Mouse (Mus musculus) heart, adult 2 months (tissue): ENCODE measurements around the gene Sirt2. TPM values are rescaled to one million over a fixed set of nuclear protein-coding genes. Genes with fewer than 3 reads are reported as not detected.

ENCODE experiments used
- DNase-seq, 2 experiments: peaks; one replicate each; pipeline ENCODE4 v3.0.0; 2021
- H3K27ac ChIP-seq: fragments of 200-600 bp; 2 replicates; pipeline ENCODE4 v1.8.1; 2022
- H3K27me3 ChIP-seq: fragments of 200-500 bp; 2 replicates; pipeline ENCODE4 v1.6.1; 2012; ENCODE audit warnings: mild to moderate bottlenecking, low read length, inconsistent platforms, mixed read lengths; ENCODE audit not compliant: control insufficient read depth, insufficient read depth
- H3K36me3 ChIP-seq: fragments of 200-500 bp; 2 replicates; pipeline ENCODE4 v1.6.1; 2012; ENCODE audit warnings: low read length, inconsistent platforms; ENCODE audit not compliant: control insufficient read depth, insufficient read depth
- H3K4me1 ChIP-seq: fragments of 200-500 bp; 2 replicates; pipeline ENCODE4 v1.6.1; 2011; ENCODE audit warnings: low read length; ENCODE audit not compliant: control insufficient read depth, insufficient read depth
- H3K4me3 ChIP-seq: fragments of 200-600 bp; 2 replicates; pipeline ENCODE4 v1.8.1; 2022
- H3K79me2 ChIP-seq: fragments of 200-500 bp; replicated peaks from 2 replicates; pipeline ENCODE4 v1.6.1; 2012; ENCODE audit warnings: mild to moderate bottlenecking, inconsistent platforms, low read length, moderate library complexity, mixed read lengths; ENCODE audit not compliant: control insufficient read depth, insufficient read depth
- H3K9ac ChIP-seq: fragments of 200-500 bp; 2 replicates; pipeline ENCODE4 v1.6.1; 2012; ENCODE audit warnings: low read depth, mild to moderate bottlenecking, control low read depth, inconsistent platforms, low read length, mixed read lengths
- CTCF ChIP-seq: fragments of 200-600 bp; IDR thresholded peaks from 2 replicates; pipeline ENCODE4 v1.8.1; 2022; ENCODE audit warnings: antibody characterized with exemption, mild to moderate bottlenecking, moderate library complexity
- EP300 ChIP-seq: fragments of 200-500 bp; IDR thresholded peaks from 2 replicates; pipeline ENCODE4 v1.6.1; 2011; ENCODE audit warnings: low read depth, low read length, control low read depth; ENCODE audit not compliant: insufficient read depth
- POLR2A ChIP-seq: fragments of 200-500 bp; IDR thresholded peaks from 2 replicates; pipeline ENCODE4 v1.6.1; 2011; ENCODE audit warnings: mild to moderate bottlenecking, low read depth, low read length, control low read depth; ENCODE audit not compliant: insufficient read depth
- WGBS: fragments of 180-500 bp; shearing (Covaris S2); methylation state at CpG from one replicate; pipeline ENCODE4 v1.1.7; 2018; 5-methylcytosine and 5-hydroxymethylcytosine counted together
- intact Hi-C: fragments of 180-260 bp; cut with DNase I; formaldehyde crosslinking; loops from one replicate; pipeline ENCODE4 v1.15.1; 2025
- polyA plus RNA-seq: library from polyadenylated mRNA; depleted of rRNA; stranded (reverse); fragments of >200 nt; gene quantifications from 2 replicates; pipeline ENCODE4 v1.2.3, GENCODE M21; 2012
- total RNA-seq, 2 experiments: library from RNA; stranded (reverse); gene quantifications; 2 replicates each; pipeline ENCODE4 v1.2.3; 2021

Gene Sirt2
- total and polyA plus RNA-seq, 3 experiments: 78.8 to 92.3 (median 82.9) TPM

DNA sequence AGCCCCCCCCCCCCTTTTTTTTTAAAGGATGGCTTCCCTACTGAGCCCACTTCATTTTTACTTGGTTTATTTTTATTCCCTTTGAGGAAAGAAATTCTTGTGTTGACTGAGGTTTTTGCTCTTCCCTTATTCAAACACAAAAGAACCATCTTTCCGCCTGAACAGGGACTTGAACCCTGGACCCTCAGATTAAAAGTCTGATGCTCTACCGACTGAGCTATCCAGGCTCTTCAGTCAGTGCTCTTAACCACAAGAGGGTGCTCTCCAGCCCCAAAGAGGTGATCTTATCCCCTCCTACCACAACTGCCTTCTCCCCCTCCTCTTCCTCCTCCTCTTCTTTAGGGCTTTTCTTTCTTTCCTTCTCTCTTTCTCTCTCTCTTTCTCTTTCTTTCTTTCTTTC lies 27.3 kb downstream of the Sirt2 start:
- H3K4me1 ChIP-seq: peaks cover 5% of the 10 kb centered on the region
- H3K36me3 ChIP-seq: no peaks in the 10 kb centered on the region
- H3K9ac ChIP-seq: no peak overlapping the region
- H3K4me3 ChIP-seq: no peak overlapping the region
- H3K27me3 ChIP-seq: no peaks in the 10 kb centered on the region
- peak; percentile 73 for TF ChIP-seq CTCF
- no peak for TF ChIP-seq EP300
- no peaks in the 10 kb centered on the region for H3K79me2 ChIP-seq
- DNase-seq: no peak
- 39% methylated on average over 2 of the region's 2 CpGs for WGBS
- no peak overlapping the region for H3K27ac ChIP-seq
- intact Hi-C loops: no loop called here

- H3K4me1 ChIP-seq: peaks cover 2% of the 10 kb centered on the region
- H3K36me3 ChIP-seq: no peaks in the 10 kb centered on the region
- no peak for TF ChIP-seq EP300
- no peak for TF ChIP-seq CTCF
- TF ChIP-seq POLR2A: no peak
- intact Hi-C loops: no loop called here
- no peak for DNase-seq
- H3K4me3 ChIP-seq: no peak overlapping the region
- H3K27ac ChIP-seq: no peak overlapping the region
- H3K9ac ChIP-seq: no peak overlapping the region
- H3K27me3 ChIP-seq: no peaks in the 10 kb centered on the region
- 67% methylated on average over 3 of the region's 3 CpGs for WGBS
- no peaks in the 10 kb centered on the region for H3K79me2 ChIP-seq
Measured at GRCm38 (mm10) chr7:28794496-28794895, 28.0 kb downstream of the Sirt2 start.

GRCm38 (mm10) chr7:28795832-28796231 lies 29.3 kb downstream of the Sirt2 start:
- peak overlapping the region; percentile 50 for H3K9ac ChIP-seq
- peaks cover 2% of the 10 kb centered on the region for H3K4me1 ChIP-seq
- H3K36me3 ChIP-seq: no peaks in the 10 kb centered on the region
- intact Hi-C loops: loop anchor here (1.0 to 2.0 kb wide), 3 partner anchors 15 to 71 kb away; no protein-coding TSS in a partner anchor
- H3K27me3 ChIP-seq: no peaks in the 10 kb centered on the region
- peak overlapping the region; percentile 45 for H3K4me3 ChIP-seq
- H3K27ac ChIP-seq: peak overlapping the region; percentile 80
- DNase-seq: peak in 1 of 2 experiments; percentile 48
- no peaks in the 10 kb centered on the region for H3K79me2 ChIP-seq
- 35% methylated on average over 15 of the region's 15 CpGs for WGBS
- TF ChIP-seq EP300 (0 out of 2 replicates have a peak, but pooled peaks have one; percentile 47), POLR2A (peak; percentile 63), CTCF (no peak)

- no peaks in the 10 kb centered on the region for H3K79me2 ChIP-seq
- intact Hi-C loops: loop anchor here (1.0 to 2.0 kb wide), 3 partner anchors 16 to 71 kb away; no protein-coding TSS in a partner anchor
- TF ChIP-seq EP300: peak; percentile 92; the same call in 1 of the 2 replicates
- TF ChIP-seq CTCF: no peak
- TF ChIP-seq POLR2A: peak; percentile 55
- H3K27ac ChIP-seq: peak overlapping the region; percentile 80
- no peaks in the 10 kb centered on the region for H3K27me3 ChIP-seq
- no peaks in the 10 kb centered on the region for H3K36me3 ChIP-seq
- H3K4me1 ChIP-seq: peaks cover 2% of the 10 kb centered on the region
- H3K9ac ChIP-seq: peak overlapping the region; percentile 50
- peak overlapping the region; percentile 45 for H3K4me3 ChIP-seq
- peak; percentile 90 for DNase-seq
- WGBS: 13% methylated on average over 32 of the region's 32 CpGs
Measured at GRCm38 (mm10) chr7:28796562-28796975, 30.0 kb downstream of the Sirt2 start.

DNA sequence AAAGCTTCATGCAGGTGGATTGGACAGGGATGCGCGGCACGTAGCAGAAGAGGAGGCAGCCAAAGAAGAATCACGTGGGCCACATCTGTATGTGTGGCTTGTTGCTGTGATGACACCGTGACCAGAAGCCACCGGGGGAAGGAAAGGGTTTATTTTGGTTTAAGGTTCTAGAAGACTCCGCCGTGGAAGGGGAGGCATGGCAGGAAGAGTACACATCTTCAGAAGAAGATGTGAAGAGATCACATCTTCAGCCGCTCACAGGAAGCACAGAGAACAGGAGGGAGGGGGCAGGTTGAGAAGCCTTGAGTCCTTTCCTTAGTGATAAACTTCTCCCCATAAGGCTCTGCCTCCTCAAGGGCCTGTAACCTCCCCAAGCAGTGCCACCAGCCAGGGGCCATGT lies 33.5 kb downstream of the Sirt2 start:
- Histone ChIP-seq H3K9ac (no peak overlapping the region), H3K36me3 (no peaks in the 10 kb centered on the region), H3K4me3 (no peak overlapping the region), H3K27me3 (no peaks in the 10 kb centered on the region), H3K79me2 (no peaks in the 10 kb centered on the region), H3K4me1 (peaks cover 14% of the 10 kb centered on the region), H3K27ac (no peak overlapping the region; the same call in 1 of the 2 replicates)
- no peak for DNase-seq
- TF ChIP-seq POLR2A: no peak
- TF ChIP-seq CTCF: no peak
- no peak for TF ChIP-seq EP300
- 91% methylated on average over 9 of the region's 9 CpGs for WGBS
- intact Hi-C loops: no loop called here

DNA sequence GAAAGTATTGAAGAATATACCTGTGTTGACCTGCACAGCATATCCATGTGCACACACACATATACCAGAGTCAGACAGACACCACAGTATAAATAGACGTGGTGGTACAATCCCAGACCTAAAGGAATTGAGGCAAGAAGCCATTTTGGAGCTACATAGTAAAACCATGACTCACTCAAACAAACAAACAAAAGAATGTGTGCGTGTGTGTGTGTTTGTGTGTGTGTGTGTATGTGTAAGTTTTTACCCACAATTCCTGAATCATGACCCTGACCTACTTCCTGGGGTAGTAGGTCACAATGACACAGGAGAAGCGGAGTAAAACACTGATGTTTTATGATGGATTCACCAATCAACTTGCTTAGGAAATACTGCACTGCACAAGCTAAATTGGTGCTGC lies 34.9 kb downstream of the Sirt2 start:
- 41% methylated on average over 3 of the region's 3 CpGs for WGBS
- Histone ChIP-seq H3K36me3 (no peaks in the 10 kb centered on the region), H3K9ac (no peak overlapping the region), H3K27ac (peak overlapping the region; percentile 94), H3K79me2 (no peaks in the 10 kb centered on the region), H3K27me3 (no peaks in the 10 kb centered on the region), H3K4me1 (peaks cover 12% of the 10 kb centered on the region), H3K4me3 (no peak overlapping the region)
- TF ChIP-seq EP300 (no peak), CTCF (no peak), POLR2A (no peak)
- intact Hi-C loops: no loop called here
- DNase-seq: no peak
